Mouse (Mus musculus) stomach, postnatal 0 days (tissue): ENCODE measurements around the gene Foxl1. TPM values are rescaled to one million over a fixed set of nuclear protein-coding genes. Genes with fewer than 3 reads are reported as not detected.
A peak's percentile ranks its signal among the peaks of the same experiment; 100 is the strongest.
"Not testable (repeated sequence)": the region's sequence is repeated elsewhere in the genome, so short reads cannot be mapped to it uniquely, and the experiment has no call there.

Experiments
- ATAC-seq: fragments of 200-750 bp; cut with Nextera tagmentation; 2 replicates; pipeline ENCODE4 v1.8.0; 2017; ENCODE audit not compliant: low FRiP score, low TSS enrichment
- DNase-seq: peaks from one replicate; pipeline ENCODE4 v3.0.0-alpha.2; 2016; ENCODE audit warnings: low spot score
- H3K27ac ChIP-seq: fragments of 300-500 bp; sonication (generic); replicated peaks from 2 replicates; pipeline ENCODE4 v1.5.1; 2014; ENCODE audit warnings: mild to moderate bottlenecking, control low read depth
- H3K27me3 ChIP-seq: fragments of 300-500 bp; sonication (generic); 2 replicates; pipeline ENCODE4 v1.6.1; 2014; ENCODE audit warnings: low read length; ENCODE audit not compliant: control insufficient read depth, insufficient read depth
- H3K36me3 ChIP-seq: fragments of 300-500 bp; sonication (generic); 2 replicates; pipeline ENCODE4 v1.6.1; 2014; ENCODE audit warnings: low read length, mixed read lengths; ENCODE audit not compliant: control insufficient read depth, insufficient read depth
- H3K4me1 ChIP-seq: fragments of 300-500 bp; sonication (generic); replicated peaks from 2 replicates; pipeline ENCODE4 v1.6.1; 2014; ENCODE audit warnings: antibody characterized with exemption; ENCODE audit not compliant: control insufficient read depth, insufficient read depth
- H3K4me2 ChIP-seq: fragments of 300-500 bp; sonication (generic); replicated peaks from 2 replicates; pipeline ENCODE4 v1.6.1; 2014; ENCODE audit warnings: low read depth, mild to moderate bottlenecking, control low read depth, moderate library complexity
- H3K4me3 ChIP-seq: fragments of 300-500 bp; sonication (generic); 2 replicates; pipeline ENCODE4 v1.5.1; 2014; ENCODE audit warnings: low read depth, low read length, control low read depth
- H3K9ac ChIP-seq: fragments of 300-500 bp; sonication (generic); 2 replicates; pipeline ENCODE4 v1.6.1; 2014; ENCODE audit warnings: mild to moderate bottlenecking, low read length, control low read depth, mixed read lengths
- H3K9me3 ChIP-seq: fragments of 300-500 bp; sonication (generic); 2 replicates; pipeline ENCODE4 v1.6.1; 2016; ENCODE audit warnings: low read length; ENCODE audit not compliant: control insufficient read depth
- CTCF ChIP-seq: IDR thresholded peaks from 2 replicates; pipeline ENCODE4 v1.5.1; 2016; ENCODE audit warnings: antibody characterized with exemption, low read depth, mild to moderate bottlenecking, moderate library complexity
- EP300 ChIP-seq: optimal IDR thresholded peaks from 2 replicates; pipeline ENCODE3; 2016; ENCODE audit warnings: antibody characterized with exemption
- WGBS: fragments of 180-500 bp; shearing (Covaris S2); extraction: QIAGEN DNeasy Blood & Tissue Kit; methylation state at CpG from one replicate; pipeline ENCODE4 v1.1.7; 2014; 5-methylcytosine and 5-hydroxymethylcytosine counted together
- polyA plus RNA-seq: library from polyadenylated mRNA; unstranded; fragments of >200 nt; fragmentation: Nextera tagmentation; extraction: Ambion mirVana; gene quantifications from 2 replicates; pipeline ENCODE4 v1.2.1, GENCODE M21; 2015

The Foxl1 gene
- polyA plus RNA-seq, 1 experiment from 2014 or later, result 2.8 TPM

GRCm38 (mm10) chr8:121136856-121137255 lies 9.1 kb downstream of the Foxl1 start:
- Histone ChIP-seq H3K4me1 (no peaks in the 10 kb centered on the region), H3K36me3 (no peaks in the 10 kb centered on the region), H3K4me3 (no peak overlapping the region), H3K9ac (no peak overlapping the region), H3K27ac (no peak overlapping the region), H3K4me2 (no peak overlapping the region), H3K9me3 (no peaks in the 10 kb centered on the region), H3K27me3 (no peaks in the 10 kb centered on the region)
- no peak for TF ChIP-seq EP300
- peak; percentile 18; the same call in 1 of the 2 replicates for TF ChIP-seq CTCF
- ATAC-seq (no peak), DNase-seq (no peak)
- WGBS, result 95% methylated on average over 6 of the region's 6 CpGs

GRCm38 (mm10) chr8:121145457-121146134 lies 17.9 kb downstream of the Foxl1 start:
- not testable (repeated sequence) for H3K27ac ChIP-seq

GRCm38 (mm10) chr8:121148573-121149083 lies 20.9 kb downstream of the Foxl1 start:
- no peaks in the 10 kb centered on the region for H3K4me1 ChIP-seq
- DNase-seq (no peak), ATAC-seq (no peak)
- H3K9ac ChIP-seq, result no peak overlapping the region
- H3K27ac ChIP-seq, result no peak overlapping the region
- WGBS, result 18% methylated on average over 8 of the region's 8 CpGs
- no peaks in the 10 kb centered on the region for H3K9me3 ChIP-seq
- H3K4me2 ChIP-seq, result no peak overlapping the region
- TF ChIP-seq CTCF (no peak), EP300 (no peak)
- H3K27me3 ChIP-seq, result no peaks in the 10 kb centered on the region
- H3K4me3 ChIP-seq, result no peak overlapping the region
- no peaks in the 10 kb centered on the region for H3K36me3 ChIP-seq

More at GRCm38 (mm10) chr8:121145457-121146134, 17.9 kb downstream of the Foxl1 start:
- not testable (repeated sequence) for DNase-seq, H3K4me3 ChIP-seq, ATAC-seq, H3K27me3 ChIP-seq, H3K9ac ChIP-seq, H3K36me3 ChIP-seq, H3K4me1 ChIP-seq, H3K9me3 ChIP-seq, H3K4me2 ChIP-seq
- WGBS, result 60% methylated on average over 4 of the region's 6 CpGs

- Histone ChIP-seq H3K4me1 (no peaks in the 10 kb centered on the region), H3K27ac (no peak overlapping the region), H3K9ac (no peak overlapping the region), H3K4me2 (no peak overlapping the region), H3K4me3 (no peak overlapping the region), H3K27me3 (no peaks in the 10 kb centered on the region), H3K9me3 (no peaks in the 10 kb centered on the region), H3K36me3 (no peaks in the 10 kb centered on the region)
- DNase-seq (no peak), ATAC-seq (peak; percentile 30; the same call in 1 of the 2 replicates)
- TF ChIP-seq EP300, result no peak
- no peak for TF ChIP-seq CTCF
- 40% methylated on average over 12 of the region's 12 CpGs for WGBS
Observed at GRCm38 (mm10) chr8:121152394-121152793, 24.7 kb downstream of the Foxl1 start.

- DNase-seq (no peak), ATAC-seq (no peak)
- H3K4me1 ChIP-seq, result no peaks in the 10 kb centered on the region
- H3K27me3 ChIP-seq, result no peaks in the 10 kb centered on the region; the same call in 1 of the 2 replicates
- H3K9me3 ChIP-seq, result no peaks in the 10 kb centered on the region
- no peak overlapping the region for H3K4me2 ChIP-seq
- H3K27ac ChIP-seq, result no peak overlapping the region
- H3K36me3 ChIP-seq, result no peaks in the 10 kb centered on the region
- 82% methylated on average over 7 of the region's 7 CpGs for WGBS
- H3K4me3 ChIP-seq, result no peak overlapping the region
- TF ChIP-seq CTCF (no peak), EP300 (no peak)
- H3K9ac ChIP-seq, result no peak overlapping the region
Observed at GRCm38 (mm10) chr8:121156990-121157491, 29.3 kb downstream of the Foxl1 start.

GRCm38 (mm10) chr8:121158812-121159211 lies 31.1 kb downstream of the Foxl1 start:
- Histone ChIP-seq H3K4me2 (no peak overlapping the region), H3K4me3 (no peak overlapping the region), H3K9ac (no peak overlapping the region), H3K9me3 (no peaks in the 10 kb centered on the region), H3K4me1 (no peaks in the 10 kb centered on the region), H3K27ac (no peak overlapping the region), H3K36me3 (no peaks in the 10 kb centered on the region), H3K27me3 (no peaks in the 10 kb centered on the region; the same call in 1 of the 2 replicates)
- no peak for ATAC-seq
- WGBS, result 62% methylated on average over 13 of the region's 13 CpGs
- no peak for DNase-seq
- no peak for TF ChIP-seq EP300
- no peak for TF ChIP-seq CTCF
